Mouse (Mus musculus): ENCODE data around the gene Ncaph2. TPM values are rescaled to one million over a fixed set of nuclear protein-coding genes. Genes with fewer than 3 reads are reported as not detected.
A peak's percentile ranks its signal among the peaks of the same experiment; 100 is the strongest.

The Ncaph2 gene
- 186 and 191 TPM in 2 replicates for polyA plus RNA-seq (2016; fragmentation: Nextera tagmentation; extraction: Ambion mirVana)

DNA sequence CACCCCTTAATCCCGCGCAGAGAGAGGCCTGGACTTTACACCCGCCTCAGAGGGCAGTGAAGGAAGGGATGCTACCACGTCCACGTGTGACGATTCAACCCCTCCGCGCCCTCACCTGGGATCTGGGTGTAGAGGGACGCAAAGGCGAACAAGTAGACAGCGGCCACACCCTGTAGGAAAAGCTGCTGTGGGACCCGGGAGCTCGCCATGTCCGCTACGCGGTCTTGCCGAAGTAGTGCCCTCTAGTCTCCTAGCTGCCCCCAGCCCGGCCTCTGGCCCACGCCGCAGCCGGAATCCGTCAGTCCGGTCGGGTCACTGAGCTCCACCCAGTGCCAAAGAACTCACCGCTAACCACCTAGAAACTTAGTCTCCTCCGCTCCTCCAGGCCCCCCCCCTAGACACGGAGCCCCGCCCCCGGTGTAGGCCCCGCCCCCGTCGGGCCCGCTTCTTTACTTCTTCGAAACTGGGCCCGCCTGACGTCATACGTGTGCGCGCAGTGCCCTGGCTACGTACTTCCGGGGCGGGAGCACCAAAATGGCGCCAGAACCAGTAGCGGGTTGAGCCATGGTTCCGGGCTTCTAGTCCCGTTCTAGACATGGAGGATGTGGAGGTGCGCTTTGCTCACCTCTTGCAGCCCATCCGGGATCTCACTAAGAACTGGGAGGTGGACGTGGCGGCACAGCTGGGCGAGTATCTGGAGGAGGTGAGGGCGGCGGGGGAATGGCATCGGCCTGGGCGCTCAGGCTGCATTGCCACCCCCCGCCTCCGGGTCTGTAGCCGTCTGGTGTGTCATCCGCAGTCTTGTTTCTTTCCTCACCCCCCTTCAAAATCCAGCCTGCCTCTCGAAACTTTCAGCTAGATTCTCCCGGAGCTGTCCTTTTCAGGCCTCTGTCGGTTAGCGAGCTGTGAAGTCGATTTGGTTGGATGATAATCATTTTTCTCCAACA lies at the start of gene Ncaph2, which contains the start of gene Lmf2:
Gene Ncaph2 (plus strand): TSS at position 479 of the 947 bp plus-strand sequence.
Gene Lmf2 (minus strand): TSS at position 419 of the 947 bp plus-strand sequence.
- Histone ChIP-seq H3K9ac (peak within 1 kb of the TSS; percentile 90), H3K9me3 (no peaks in the 10 kb centered on the region), H3K4me2 (peak within 1 kb of the TSS; percentile 78), H3K4me3 (replicated peaks) (peak within 1 kb of the TSS; percentile 79), H3K27ac (peak within 1 kb of the TSS; percentile 89), H3K36me3 (replicated peaks) (peaks cover 48% of the 10 kb centered on the region), H3K27me3 (no peaks in the 10 kb centered on the region), H3K4me1 (peaks cover 39% of the 10 kb centered on the region)
- peak; percentile 91 for ATAC-seq (ENCODE audit: low FRiP score)
- under 1% methylated on average over 64 of the region's 64 CpGs for whole genome bisulfite sequencing

DNA sequence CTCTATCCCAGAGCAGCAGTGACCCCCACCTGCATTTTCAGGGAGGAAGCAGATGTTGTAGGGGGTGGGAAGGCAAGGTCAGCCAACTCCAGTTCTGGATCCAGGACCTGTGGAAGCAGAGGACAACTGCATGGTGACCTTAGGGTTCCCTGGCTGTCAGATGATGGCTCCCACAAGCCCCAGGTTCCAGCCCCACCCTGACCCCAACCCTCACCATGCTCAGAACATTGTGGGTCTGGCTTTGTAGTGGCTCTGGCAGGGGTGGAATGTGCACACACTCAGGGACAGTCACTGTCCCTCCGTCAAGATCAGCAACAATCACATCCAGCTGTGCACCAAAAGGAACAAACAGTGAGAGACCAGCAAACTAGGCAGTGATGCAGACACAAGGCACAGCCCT lies 49.6 kb upstream of the Ncaph2 start:
- H3K36me3 ChIP-seq (replicated peaks) = peaks cover 68% of the 10 kb centered on the region
- H3K4me2 ChIP-seq = no peak overlapping the region
- no peaks in the 10 kb centered on the region for H3K9me3 ChIP-seq
- no peak for ATAC-seq (ENCODE audit: low FRiP score)
- H3K4me1 ChIP-seq = 0 out of 2 replicates have a peak, but pooled peaks cover 8% of the 10 kb centered on the region
- no peak overlapping the region for H3K9ac ChIP-seq
- 71% methylated on average over 1 of the region's 1 CpGs for WGBS
- H3K27me3 ChIP-seq = no peaks in the 10 kb centered on the region
- H3K4me3 ChIP-seq (replicated peaks) = no peak overlapping the region
- H3K27ac ChIP-seq = no peak overlapping the region

DNA sequence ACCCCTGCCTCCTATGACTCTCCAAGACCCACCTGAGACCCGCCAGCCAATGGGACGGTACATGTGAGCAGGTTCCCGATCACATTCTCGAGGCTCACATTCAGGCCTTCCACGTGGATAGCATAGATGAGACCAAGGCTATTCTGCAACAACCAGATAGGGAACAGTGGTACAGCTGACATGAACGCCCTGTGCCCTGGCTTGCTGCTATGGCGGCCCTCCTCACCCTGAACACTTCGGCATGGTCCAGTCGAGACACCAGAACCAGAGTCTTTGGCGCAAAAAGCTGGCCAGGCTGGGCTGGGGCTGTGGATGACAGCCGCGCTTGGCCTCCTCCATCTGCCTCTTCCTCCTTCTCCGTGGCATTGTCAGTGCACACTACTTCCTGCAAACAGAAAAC lies 48.1 kb upstream of the Ncaph2 start:
- Histone ChIP-seq H3K36me3 (replicated peaks) (peaks cover 53% of the 10 kb centered on the region), H3K4me1 (peaks cover 11% of the 10 kb centered on the region; the same call in 1 of the 2 replicates), H3K27ac (no peak overlapping the region), H3K9me3 (no peaks in the 10 kb centered on the region), H3K4me3 (replicated peaks) (no peak overlapping the region), H3K9ac (no peak overlapping the region), H3K4me2 (no peak overlapping the region), H3K27me3 (no peaks in the 10 kb centered on the region)
- ATAC-seq (ENCODE audit: low FRiP score) = no peak
- WGBS = 87% methylated on average over 13 of the region's 13 CpGs

DNA sequence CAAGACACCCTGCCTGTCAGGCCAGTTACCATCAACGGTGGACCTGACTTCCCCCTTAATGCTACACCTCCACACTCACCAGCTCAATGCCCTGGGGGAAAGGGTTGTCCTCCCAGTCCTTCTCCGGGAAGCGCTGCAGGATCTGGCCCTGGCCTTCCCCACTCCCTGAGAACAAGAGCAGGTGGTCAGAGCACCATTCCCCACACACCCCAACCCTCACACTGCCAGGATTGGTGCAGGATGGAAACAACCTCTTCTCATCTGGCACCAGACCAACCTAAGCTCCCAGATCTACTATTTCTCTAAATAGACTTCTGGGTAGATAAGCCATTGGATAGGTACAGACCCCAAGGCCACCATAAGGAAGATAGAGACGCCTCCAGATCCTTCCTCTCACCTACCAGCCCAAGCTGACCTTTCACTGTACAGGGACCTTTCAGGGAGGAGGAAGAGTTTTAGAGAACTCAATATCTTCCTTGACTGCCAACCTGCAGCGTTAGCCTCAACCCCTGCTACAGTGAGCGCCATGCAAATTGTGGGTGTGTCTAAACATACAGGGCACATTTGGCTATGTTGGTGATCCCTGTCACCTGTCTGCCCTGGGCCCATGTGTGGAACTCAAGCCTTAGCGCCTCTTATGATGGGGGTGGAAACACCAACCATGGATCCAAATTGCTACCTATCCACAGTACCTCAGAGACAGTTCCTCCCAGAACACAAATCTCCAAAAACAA lies 46.9 kb upstream of the Ncaph2 start:
- Histone ChIP-seq H3K9me3 (no peaks in the 10 kb centered on the region), H3K4me1 (peaks cover 22% of the 10 kb centered on the region), H3K27me3 (no peaks in the 10 kb centered on the region), H3K27ac (no peak overlapping the region), H3K4me2 (no peak overlapping the region), H3K9ac (no peak overlapping the region), H3K4me3 (replicated peaks) (no peak overlapping the region), H3K36me3 (replicated peaks) (peaks cover 42% of the 10 kb centered on the region)
- WGBS = 90% methylated on average over 7 of the region's 7 CpGs
- no peak for ATAC-seq (ENCODE audit: low FRiP score)

DNA sequence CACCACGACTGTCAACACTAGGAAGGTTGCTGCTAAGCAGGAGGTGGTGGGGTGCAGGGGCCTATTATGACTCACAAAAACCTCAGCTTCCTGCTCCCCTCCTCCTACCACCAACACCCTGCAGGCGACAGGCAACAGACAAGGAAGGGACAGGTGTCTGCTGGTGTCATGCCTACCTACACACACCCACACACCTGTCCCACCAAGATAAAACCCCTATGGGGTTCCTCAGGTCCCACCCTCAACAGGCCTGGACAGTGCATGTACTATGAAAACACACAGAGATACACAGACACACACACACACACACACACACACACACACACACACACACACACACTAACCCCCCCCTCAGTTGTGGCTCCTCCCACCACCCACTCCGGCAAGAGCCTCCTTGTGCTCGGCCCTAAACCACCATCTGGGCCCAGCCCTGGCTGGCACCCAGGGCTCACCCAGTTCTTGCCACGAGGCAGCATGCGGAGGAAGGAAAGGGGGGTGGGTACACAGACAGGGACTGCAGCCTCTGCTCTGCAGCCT lies 45.5 kb upstream of the Ncaph2 start:
- WGBS = 83% methylated on average over 6 of the region's 6 CpGs
- Histone ChIP-seq H3K27ac (0 out of 2 replicates have a peak overlapping the region, but pooled peaks have one; percentile 31), H3K4me2 (no peak overlapping the region), H3K36me3 (replicated peaks) (peaks cover 28% of the 10 kb centered on the region), H3K27me3 (no peaks in the 10 kb centered on the region), H3K9me3 (no peaks in the 10 kb centered on the region), H3K4me1 (peaks cover 31% of the 10 kb centered on the region), H3K9ac (no peak overlapping the region), H3K4me3 (replicated peaks) (no peak overlapping the region)
- no peak for ATAC-seq (ENCODE audit: low FRiP score)

DNA sequence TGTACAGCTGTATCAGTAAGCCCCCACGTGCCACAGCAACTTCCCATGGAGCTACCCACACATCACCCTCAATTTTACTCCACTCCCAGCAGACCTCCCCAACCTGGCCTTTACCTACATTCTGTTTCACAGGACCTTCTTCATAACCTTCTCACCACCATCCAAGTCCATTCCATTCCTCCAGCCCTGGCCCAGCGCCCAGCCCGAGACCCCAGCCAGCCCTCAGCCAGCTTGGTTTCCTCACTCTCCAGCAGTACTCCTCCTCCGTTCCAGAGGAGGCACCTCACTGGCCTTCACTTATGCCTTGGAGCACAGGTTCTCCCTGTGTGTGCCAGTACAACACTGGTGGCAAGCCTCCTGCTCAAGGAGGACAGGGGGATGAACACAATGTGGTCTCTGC lies 42.2 kb upstream of the Ncaph2 start:
- Histone ChIP-seq H3K4me2 (peak overlapping the region; percentile 92), H3K27ac (no peak overlapping the region), H3K27me3 (no peaks in the 10 kb centered on the region), H3K36me3 (replicated peaks) (no peaks in the 10 kb centered on the region), H3K4me3 (replicated peaks) (peak overlapping the region; percentile 71), H3K9me3 (no peaks in the 10 kb centered on the region), H3K4me1 (peaks cover 31% of the 10 kb centered on the region), H3K9ac (no peak overlapping the region)
- no peak for ATAC-seq (ENCODE audit: low FRiP score)
- 83% methylated on average over 4 of the region's 4 CpGs for WGBS

DNA sequence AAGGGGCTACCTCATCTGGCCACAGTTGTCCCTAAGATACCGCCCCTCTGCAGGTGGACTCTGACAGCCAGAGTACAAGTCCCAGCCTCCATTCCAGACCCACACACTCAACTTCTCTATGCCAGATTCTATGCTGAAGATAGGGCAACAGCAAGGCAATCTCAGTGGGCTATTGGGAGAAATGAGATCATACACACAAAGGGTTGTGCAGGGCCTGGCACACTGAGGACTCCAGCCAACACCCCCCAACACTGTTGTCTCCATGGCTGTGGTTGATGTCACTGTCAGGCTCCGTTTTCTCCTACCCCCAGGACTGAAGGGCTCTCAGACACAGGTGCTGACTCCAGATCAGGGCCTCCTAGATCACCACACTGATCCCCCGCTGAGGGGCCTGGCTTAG lies 41.4 kb upstream of the Ncaph2 start:
- WGBS = 34% methylated on average over 3 of the region's 3 CpGs
- Histone ChIP-seq H3K27ac (no peak overlapping the region), H3K27me3 (no peaks in the 10 kb centered on the region), H3K4me1 (peaks cover 31% of the 10 kb centered on the region), H3K4me2 (peak overlapping the region; percentile 92), H3K4me3 (replicated peaks) (peak overlapping the region; percentile 71), H3K9me3 (no peaks in the 10 kb centered on the region), H3K36me3 (replicated peaks) (no peaks in the 10 kb centered on the region), H3K9ac (peak overlapping the region; percentile 83)
- ATAC-seq (ENCODE audit: low FRiP score) = no peak

DNA sequence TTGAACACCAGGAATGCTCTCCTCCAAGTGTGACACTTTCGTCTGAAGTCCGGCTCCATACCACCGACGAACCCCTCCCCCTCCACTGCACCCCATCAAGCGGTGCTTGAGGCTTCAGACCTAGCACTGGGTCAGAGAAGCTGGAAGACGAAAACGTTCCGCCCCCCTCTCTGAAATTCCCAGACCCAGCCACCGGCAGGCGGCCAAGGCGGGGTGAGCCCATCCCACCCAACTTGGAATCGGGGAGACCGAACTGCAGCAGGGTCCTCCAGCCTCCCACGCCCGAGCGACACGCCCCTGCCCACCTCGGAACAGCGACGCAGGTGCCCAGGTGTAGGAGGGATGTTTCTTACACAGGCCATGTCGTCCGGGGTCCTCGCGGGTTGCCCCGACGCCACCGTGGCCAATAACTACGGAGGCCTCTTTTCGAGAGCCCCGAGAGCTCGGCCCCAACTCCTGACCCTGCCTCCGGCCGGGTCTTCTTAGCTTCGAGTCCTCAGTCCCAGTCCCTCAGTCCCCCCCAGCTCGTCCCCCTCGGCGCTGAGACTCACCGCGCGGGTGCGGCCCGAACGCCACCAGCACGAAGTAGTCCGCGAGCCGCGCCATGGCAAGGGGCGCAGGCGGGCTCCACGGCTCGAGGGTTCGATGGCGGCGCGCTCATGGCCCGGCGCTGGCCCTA lies 40.9 kb upstream of the Ncaph2 start:
- H3K27ac ChIP-seq = peak overlapping the region; percentile 2; the same call in 1 of the 2 replicates
- under 1% methylated on average over 58 of the region's 58 CpGs for whole genome bisulfite sequencing

DNA sequence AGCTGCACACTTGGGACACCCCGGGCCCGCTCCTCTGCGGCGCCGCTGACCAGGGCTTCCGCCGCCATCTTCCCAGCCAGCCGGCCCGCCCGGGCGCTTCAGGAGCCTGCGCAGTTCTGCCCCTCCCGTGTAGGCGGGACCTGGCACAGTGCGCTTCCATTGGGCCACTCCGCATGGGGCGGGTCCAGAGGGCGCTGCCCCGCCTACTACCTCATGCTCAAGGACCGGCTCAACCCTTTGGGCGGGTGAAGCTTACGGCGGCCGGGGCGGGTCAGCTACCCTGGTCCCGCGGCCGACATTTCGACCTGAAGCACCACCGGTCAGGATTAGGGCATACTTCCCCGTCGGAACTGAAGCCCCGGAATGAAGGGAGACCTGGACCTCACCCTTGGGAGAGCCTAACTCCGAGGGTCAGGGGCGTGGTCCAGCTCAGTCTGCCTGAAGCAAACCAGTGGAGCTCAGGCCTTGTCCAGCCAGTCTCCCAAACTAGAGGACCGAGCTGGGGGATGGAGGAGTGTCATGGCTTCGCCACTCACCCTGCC lies 40.3 kb upstream of the Ncaph2 start, which contains the start of gene Sbf1:
Gene Sbf1 (minus strand): TSS at position 122 of the 542 bp plus-strand sequence.
- Histone ChIP-seq H3K36me3 (replicated peaks) (no peaks in the 10 kb centered on the region), H3K27ac (peak within 1 kb of the TSS; percentile 2; the same call in 1 of the 2 replicates), H3K9ac (peak within 1 kb of the TSS; percentile 83), H3K4me1 (peaks cover 30% of the 10 kb centered on the region), H3K9me3 (no peaks in the 10 kb centered on the region), H3K4me2 (peak within 1 kb of the TSS; percentile 92), H3K4me3 (replicated peaks) (peak within 1 kb of the TSS; percentile 71), H3K27me3 (no peaks in the 10 kb centered on the region)
- peak; percentile 100 for ATAC-seq (ENCODE audit: low FRiP score)
- WGBS = under 1% methylated on average over 37 of the region's 37 CpGs

More for the DNA sequence above, 40.9 kb upstream of the Ncaph2 start:
- Histone ChIP-seq H3K9ac (peak overlapping the region; percentile 83), H3K4me1 (peaks cover 31% of the 10 kb centered on the region), H3K4me2 (peak overlapping the region; percentile 92), H3K9me3 (no peaks in the 10 kb centered on the region), H3K36me3 (replicated peaks) (no peaks in the 10 kb centered on the region), H3K27me3 (no peaks in the 10 kb centered on the region), H3K4me3 (replicated peaks) (peak overlapping the region; percentile 71)
- ATAC-seq (ENCODE audit: low FRiP score) = peak; percentile 3

DNA sequence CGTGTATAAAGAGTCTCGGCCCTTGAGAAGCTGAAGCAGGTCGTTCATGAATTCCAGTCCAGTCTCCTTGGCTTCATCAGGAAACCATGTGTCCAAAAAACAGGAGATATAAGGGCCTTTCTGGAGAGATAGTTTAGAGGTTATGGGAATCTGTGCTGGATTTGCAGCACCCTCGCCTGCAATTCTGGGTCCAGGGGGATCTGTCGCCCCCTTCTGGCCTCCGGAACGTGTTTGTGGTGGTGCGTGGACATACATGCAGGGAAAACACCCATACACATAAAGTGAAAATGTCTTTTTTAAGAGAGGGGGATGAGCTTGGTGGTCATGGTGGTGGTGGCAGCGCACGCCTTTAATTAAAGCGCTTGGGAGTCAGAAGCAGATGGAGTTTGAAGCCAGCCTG lies 39.4 kb upstream of the Ncaph2 start:
- Histone ChIP-seq H3K27ac (no peak overlapping the region), H3K4me3 (replicated peaks) (no peak overlapping the region), H3K36me3 (replicated peaks) (no peaks in the 10 kb centered on the region), H3K9me3 (no peaks in the 10 kb centered on the region), H3K4me1 (peaks cover 23% of the 10 kb centered on the region), H3K27me3 (0 out of 2 replicates have a peak, but pooled peaks cover 7% of the 10 kb centered on the region), H3K9ac (peak overlapping the region; percentile 83; the same call in 1 of the 2 replicates), H3K4me2 (no peak overlapping the region; the same call in 1 of the 2 replicates)
- no peak for ATAC-seq (ENCODE audit: low FRiP score)
- WGBS = 62% methylated on average over 11 of the region's 11 CpGs

DNA sequence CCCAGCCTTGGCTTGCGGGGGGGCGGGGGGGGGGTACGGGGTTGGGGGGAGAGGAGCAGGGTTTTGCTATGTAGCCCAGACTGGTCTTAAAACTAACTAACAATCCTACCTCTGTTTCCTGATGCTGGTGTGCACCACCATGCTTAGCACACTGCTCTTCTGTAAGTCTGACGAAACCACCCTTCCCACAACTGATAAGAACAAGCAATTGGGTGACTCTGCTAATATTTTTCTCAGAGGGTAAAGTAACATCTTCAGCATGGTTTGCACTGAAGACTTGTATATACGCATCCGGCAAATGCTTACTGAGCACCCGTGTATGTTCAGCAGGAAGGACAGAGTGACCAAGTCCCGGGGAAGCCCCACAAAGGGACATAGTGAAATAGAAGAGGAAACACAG lies 34.3 kb upstream of the Ncaph2 start:
- H3K4me2 ChIP-seq = no peak overlapping the region
- H3K9ac ChIP-seq = no peak overlapping the region
- H3K4me1 ChIP-seq = peaks cover 9% of the 10 kb centered on the region; the same call in 1 of the 2 replicates
- H3K9me3 ChIP-seq = no peaks in the 10 kb centered on the region
- ATAC-seq (ENCODE audit: low FRiP score) = no peak
- WGBS = 79% methylated on average over 8 of the region's 8 CpGs
- H3K27ac ChIP-seq = no peak overlapping the region
- no peak overlapping the region for H3K4me3 ChIP-seq (replicated peaks)
- no peaks in the 10 kb centered on the region for H3K36me3 ChIP-seq (replicated peaks)
- peaks cover 30% of the 10 kb centered on the region for H3K27me3 ChIP-seq

Measured in forebrain, embryonic 12.5 days (tissue).